Mouse (Mus musculus) liver, embryonic 16.5 days (tissue): Measurements from ENCODE around the gene Elovl2. TPM values are rescaled to one million over a fixed set of nuclear protein-coding genes. Genes with fewer than 3 reads are reported as not detected.
A peak's percentile ranks its signal among the peaks of the same experiment; 100 is the strongest.

Source experiments
- ATAC-seq: fragments of 200-750 bp; cut with Nextera tagmentation; 2 replicates; pipeline ENCODE4 v1.8.0; 2017; ENCODE audit warnings: low read depth, mild to moderate bottlenecking, moderate number of reproducible peaks, moderate library complexity
- H3K27ac ChIP-seq: fragments of 300-500 bp; sonication (generic); 2 replicates; pipeline ENCODE4 v1.5.1; 2014; ENCODE audit warnings: mild to moderate bottlenecking, low read length
- H3K27me3 ChIP-seq: fragments of 300-500 bp; sonication (generic); 2 replicates; pipeline ENCODE4 v1.6.1; 2014; ENCODE audit warnings: low read depth, low read length, mixed read lengths; ENCODE audit not compliant: control insufficient read depth, insufficient read depth
- H3K36me3 ChIP-seq: fragments of 300-500 bp; sonication (generic); 2 replicates; pipeline ENCODE4 v1.6.1; 2014; ENCODE audit warnings: mild to moderate bottlenecking; ENCODE audit not compliant: control insufficient read depth, insufficient read depth
- H3K4me1 ChIP-seq: fragments of 300-500 bp; sonication (generic); 2 replicates; pipeline ENCODE4 v1.6.1; 2014; ENCODE audit warnings: low read depth, low read length, mixed read lengths; ENCODE audit not compliant: control insufficient read depth
- H3K4me2 ChIP-seq: fragments of 300-500 bp; sonication (generic); 2 replicates; pipeline ENCODE4 v1.6.1; 2014; ENCODE audit warnings: low read depth, low read length, mixed read lengths
- H3K4me3 ChIP-seq: fragments of 300-500 bp; sonication (generic); 2 replicates; pipeline ENCODE4 v1.5.1; 2014; ENCODE audit warnings: low read depth, mild to moderate bottlenecking, low read length
- H3K9ac ChIP-seq: fragments of 300-500 bp; sonication (generic); 2 replicates; pipeline ENCODE4 v1.6.1; 2014; ENCODE audit warnings: low read depth, low read length
- H3K9me3 ChIP-seq: fragments of 300-500 bp; sonication (generic); replicated peaks from 2 replicates; pipeline ENCODE4 v1.6.1; 2016; ENCODE audit warnings: low read length; ENCODE audit not compliant: control insufficient read depth
- WGBS: fragments of 180-500 bp; shearing (Covaris S2); extraction: QIAGEN DNeasy Blood & Tissue Kit; methylation state at CpG from one replicate; pipeline ENCODE4 v1.1.7; 2014; ENCODE audit not compliant: insufficient replicate concordance; 5-methylcytosine and 5-hydroxymethylcytosine counted together
- polyA plus RNA-seq: library from polyadenylated mRNA; unstranded; fragments of >200 nt; fragmentation: Nextera tagmentation; extraction: Ambion mirVana; gene quantifications from 2 replicates; pipeline ENCODE4 v1.2.1, GENCODE M21; 2015

Elovl2 gene
- polyA plus RNA-seq, 1 experiment from 2014 or later = 50.6 TPM

- peak overlapping the region; percentile 47; the same call in 1 of the 2 replicates for H3K4me2 ChIP-seq
- H3K9me3 ChIP-seq = no peaks in the 10 kb centered on the region
- H3K9ac ChIP-seq = no peak overlapping the region
- ATAC-seq = peak; percentile 63
- 51% methylated on average over 10 of the region's 10 CpGs for WGBS
- H3K27ac ChIP-seq = 0 out of 2 replicates have a peak overlapping the region, but pooled peaks have one; percentile 8
- H3K27me3 ChIP-seq = no peaks in the 10 kb centered on the region
- H3K36me3 ChIP-seq = no peaks in the 10 kb centered on the region
- H3K4me3 ChIP-seq = peak overlapping the region; percentile 44; the same call in 1 of the 2 replicates
- H3K4me1 ChIP-seq = no peaks in the 10 kb centered on the region
Observed at GRCm38 (mm10) chr13:41238035-41238804, 18.0 kb upstream of the Elovl2 start.

- peak overlapping the region; percentile 85 for H3K27ac ChIP-seq
- H3K4me3 ChIP-seq = peak overlapping the region; percentile 44
- no peaks in the 10 kb centered on the region for H3K9me3 ChIP-seq
- no peaks in the 10 kb centered on the region for H3K36me3 ChIP-seq
- no peaks in the 10 kb centered on the region for H3K4me1 ChIP-seq
- peak overlapping the region; percentile 30; the same call in 1 of the 2 replicates for H3K9ac ChIP-seq
- ATAC-seq = peak; percentile 68
- H3K27me3 ChIP-seq = no peaks in the 10 kb centered on the region
- 44% methylated on average over 13 of the region's 13 CpGs for WGBS
- no peak overlapping the region for H3K4me2 ChIP-seq
Observed at GRCm38 (mm10) chr13:41235845-41236741, 15.9 kb upstream of the Elovl2 start.

- Histone ChIP-seq H3K9me3 (no peaks in the 10 kb centered on the region), H3K4me3 (no peak overlapping the region), H3K27me3 (no peaks in the 10 kb centered on the region), H3K4me2 (no peak overlapping the region), H3K9ac (no peak overlapping the region), H3K36me3 (no peaks in the 10 kb centered on the region), H3K27ac (no peak overlapping the region), H3K4me1 (no peaks in the 10 kb centered on the region)
- 66% methylated on average over 6 of the region's 6 CpGs for WGBS
- no peak for ATAC-seq
Observed at GRCm38 (mm10) chr13:41235181-41235580, 15.0 kb upstream of the Elovl2 start.

- no peak overlapping the region for H3K4me2 ChIP-seq
- H3K36me3 ChIP-seq = no peaks in the 10 kb centered on the region
- no peaks in the 10 kb centered on the region for H3K9me3 ChIP-seq
- no peak overlapping the region for H3K27ac ChIP-seq
- H3K4me1 ChIP-seq = no peaks in the 10 kb centered on the region
- no peaks in the 10 kb centered on the region for H3K27me3 ChIP-seq
- H3K4me3 ChIP-seq = no peak overlapping the region
- no peak overlapping the region for H3K9ac ChIP-seq
- ATAC-seq = no peak
- 73% methylated on average over 7 of the region's 7 CpGs for WGBS
Observed at GRCm38 (mm10) chr13:41233241-41233640, 13.0 kb upstream of the Elovl2 start.

- Histone ChIP-seq H3K4me2 (0 out of 2 replicates have a peak overlapping the region, but pooled peaks have one; percentile 14), H3K27ac (no peak overlapping the region), H3K4me1 (no peaks in the 10 kb centered on the region), H3K4me3 (no peak overlapping the region), H3K36me3 (no peaks in the 10 kb centered on the region), H3K9ac (no peak overlapping the region), H3K9me3 (no peaks in the 10 kb centered on the region), H3K27me3 (no peaks in the 10 kb centered on the region)
- peak; percentile 43 for ATAC-seq
- WGBS = 82% methylated on average over 15 of the region's 15 CpGs
Observed at GRCm38 (mm10) chr13:41232209-41232608, 12.0 kb upstream of the Elovl2 start.

GRCm38 (mm10) chr13:41231389-41231983 lies 11.3 kb upstream of the Elovl2 start:
- H3K9ac ChIP-seq = no peak overlapping the region
- WGBS = 72% methylated on average over 12 of the region's 12 CpGs
- ATAC-seq = no peak
- no peaks in the 10 kb centered on the region for H3K27me3 ChIP-seq
- no peaks in the 10 kb centered on the region for H3K36me3 ChIP-seq
- no peak overlapping the region for H3K27ac ChIP-seq
- no peaks in the 10 kb centered on the region for H3K9me3 ChIP-seq
- no peak overlapping the region for H3K4me3 ChIP-seq
- no peak overlapping the region for H3K4me2 ChIP-seq
- no peaks in the 10 kb centered on the region for H3K4me1 ChIP-seq

GRCm38 (mm10) chr13:41230256-41230655 lies 10.1 kb upstream of the Elovl2 start:
- H3K4me1 ChIP-seq = no peaks in the 10 kb centered on the region
- no peak overlapping the region for H3K4me2 ChIP-seq
- H3K27me3 ChIP-seq = no peaks in the 10 kb centered on the region
- WGBS = 28% methylated on average over 5 of the region's 5 CpGs
- H3K36me3 ChIP-seq = no peaks in the 10 kb centered on the region
- no peak overlapping the region for H3K27ac ChIP-seq
- no peak overlapping the region for H3K4me3 ChIP-seq
- no peak overlapping the region for H3K9ac ChIP-seq
- no peaks in the 10 kb centered on the region for H3K9me3 ChIP-seq
- no peak for ATAC-seq

GRCm38 (mm10) chr13:41228060-41228459 lies 7.9 kb upstream of the Elovl2 start:
- Histone ChIP-seq H3K27me3 (no peaks in the 10 kb centered on the region), H3K9me3 (no peaks in the 10 kb centered on the region), H3K4me2 (no peak overlapping the region), H3K4me3 (no peak overlapping the region), H3K36me3 (no peaks in the 10 kb centered on the region), H3K27ac (no peak overlapping the region), H3K4me1 (no peaks in the 10 kb centered on the region), H3K9ac (no peak overlapping the region)
- WGBS = 57% methylated on average over 5 of the region's 5 CpGs
- ATAC-seq = no peak
